Mouse (Mus musculus): ENCODE results near the gene Ccdc57. TPM values are rescaled to one million over a fixed set of nuclear protein-coding genes. Genes with fewer than 3 reads are reported as not detected.
"Not testable (repeated sequence)": the region's sequence is repeated elsewhere in the genome, so short reads cannot be mapped to it uniquely, and the experiment has no call there.

Ccdc57 gene
- polyA plus RNA-seq, 2 experiments = 3.8 to 7.1 TPM

DNA sequence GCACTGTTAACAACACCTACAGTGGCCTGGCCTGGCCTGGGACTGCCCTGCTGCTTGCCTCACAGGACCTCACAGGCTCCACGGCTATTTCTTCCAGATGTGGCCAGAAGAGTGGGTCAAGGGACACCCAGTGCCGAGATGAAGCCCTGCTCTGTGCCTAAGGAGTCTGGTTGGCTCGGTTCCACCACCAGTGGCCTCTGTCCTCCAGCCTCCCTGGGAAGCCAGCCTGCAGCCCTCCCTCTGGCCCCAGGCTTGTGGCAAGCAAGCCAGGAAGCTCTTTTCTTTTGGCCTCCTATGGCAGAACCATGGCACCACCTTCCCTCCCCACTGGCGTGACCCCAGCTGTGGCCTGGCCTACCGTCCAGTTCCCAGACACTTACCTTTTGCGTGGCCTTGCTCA lies 59.5 kb downstream of the Ccdc57 start:
- Histone ChIP-seq H3K4me3 (replicated peaks; ENCODE audit: low read length) (no peak overlapping the region), H3K27ac (replicated peaks; ENCODE audit: low read depth, low read length) (no peak overlapping the region), H3K4me2 (replicated peaks; ENCODE audit: low read depth, low read length, severe bottlenecking) (no peak overlapping the region), H3K9me3 (ENCODE audit: control insufficient read depth, low read length) (no peaks in the 10 kb centered on the region), H3K27me3 (ENCODE audit: control insufficient read depth, insufficient read depth, low read length) (no peaks in the 10 kb centered on the region), H3K4me1 (ENCODE audit: control insufficient read depth, insufficient read depth, low read length) (no peaks in the 10 kb centered on the region), H3K9ac (ENCODE audit: low read depth, low read length, severe bottlenecking) (no peak overlapping the region), H3K36me3 (ENCODE audit: control insufficient read depth, insufficient read depth, low read length) (peaks cover 3% of the 10 kb centered on the region; the same call in 1 of the 2 replicates)
- no peak for TF ChIP-seq POLR2A (IDR thresholded peaks at IDR 0.05; ENCODE audit: borderline replicate concordance, extremely low read depth, insufficient read depth, insufficient read length)
- WGBS = 62% methylated on average over 6 of the region's 6 CpGs
- DNase-seq (ENCODE audit: low spot score) = no peak
- ATAC-seq (ENCODE audit: low FRiP score, low read depth) = no peak

- Histone ChIP-seq H3K9me3 (ENCODE audit: control insufficient read depth, low read length) (no peaks in the 10 kb centered on the region), H3K4me1 (ENCODE audit: control insufficient read depth, insufficient read depth, low read length) (no peaks in the 10 kb centered on the region), H3K36me3 (ENCODE audit: control insufficient read depth, insufficient read depth, low read length) (no peaks in the 10 kb centered on the region; the same call in 1 of the 2 replicates), H3K4me3 (replicated peaks; ENCODE audit: low read length) (no peak overlapping the region), H3K9ac (ENCODE audit: low read depth, low read length, severe bottlenecking) (no peak overlapping the region), H3K4me2 (replicated peaks; ENCODE audit: low read depth, low read length, severe bottlenecking) (no peak overlapping the region), H3K27ac (replicated peaks; ENCODE audit: low read depth, low read length) (no peak overlapping the region), H3K27me3 (ENCODE audit: control insufficient read depth, insufficient read depth, low read length) (no peaks in the 10 kb centered on the region)
- no peak for DNase-seq (ENCODE audit: low spot score)
- ATAC-seq (ENCODE audit: low FRiP score, low read depth) = no peak
- TF ChIP-seq POLR2A (IDR thresholded peaks at IDR 0.05; ENCODE audit: borderline replicate concordance, extremely low read depth, insufficient read depth, insufficient read length) = no peak
- 94% methylated on average over 9 of the region's 9 CpGs for WGBS
Measured at GRCm38 (mm10) chr11:120871521-120871920, 61.2 kb downstream of the Ccdc57 start.

- no peak for TF ChIP-seq POLR2A (IDR thresholded peaks at IDR 0.05; ENCODE audit: borderline replicate concordance, extremely low read depth, insufficient read depth, insufficient read length)
- Histone ChIP-seq H3K4me2 (replicated peaks; ENCODE audit: low read depth, low read length, severe bottlenecking) (no peak overlapping the region), H3K9ac (ENCODE audit: low read depth, low read length, severe bottlenecking) (no peak overlapping the region), H3K9me3 (ENCODE audit: control insufficient read depth, low read length) (no peaks in the 10 kb centered on the region), H3K36me3 (ENCODE audit: control insufficient read depth, insufficient read depth, low read length) (no peaks in the 10 kb centered on the region; the same call in 1 of the 2 replicates), H3K4me1 (ENCODE audit: control insufficient read depth, insufficient read depth, low read length) (no peaks in the 10 kb centered on the region), H3K4me3 (replicated peaks; ENCODE audit: low read length) (no peak overlapping the region), H3K27ac (replicated peaks; ENCODE audit: low read depth, low read length) (no peak overlapping the region), H3K27me3 (ENCODE audit: control insufficient read depth, insufficient read depth, low read length) (no peaks in the 10 kb centered on the region)
- 83% methylated on average over 1 of the region's 1 CpGs for WGBS
- DNase-seq (ENCODE audit: low spot score) (no peak), ATAC-seq (ENCODE audit: low FRiP score, low read depth) (no peak)
Measured at GRCm38 (mm10) chr11:120865816-120866215, 66.9 kb downstream of the Ccdc57 start.

GRCm38 (mm10) chr11:120862819-120863218 lies 69.9 kb downstream of the Ccdc57 start:
- H3K27me3 ChIP-seq (ENCODE audit: control insufficient read depth, insufficient read depth, low read length) = no peaks in the 10 kb centered on the region
- peaks cover 13% of the 10 kb centered on the region for H3K36me3 ChIP-seq (ENCODE audit: control insufficient read depth, insufficient read depth, low read length)
- H3K4me1 ChIP-seq (ENCODE audit: control insufficient read depth, insufficient read depth, low read length) = no peaks in the 10 kb centered on the region
- DNase-seq (ENCODE audit: low spot score) (no peak), ATAC-seq (ENCODE audit: low FRiP score, low read depth) (no peak)
- TF ChIP-seq POLR2A (IDR thresholded peaks at IDR 0.05; ENCODE audit: borderline replicate concordance, extremely low read depth, insufficient read depth, insufficient read length) = no peak
- no peak overlapping the region for H3K4me2 ChIP-seq (replicated peaks; ENCODE audit: low read depth, low read length, severe bottlenecking)
- no peak overlapping the region for H3K27ac ChIP-seq (replicated peaks; ENCODE audit: low read depth, low read length)
- no peak overlapping the region for H3K9ac ChIP-seq (ENCODE audit: low read depth, low read length, severe bottlenecking)
- WGBS = 70% methylated on average over 10 of the region's 10 CpGs
- no peaks in the 10 kb centered on the region for H3K9me3 ChIP-seq (ENCODE audit: control insufficient read depth, low read length)
- H3K4me3 ChIP-seq (replicated peaks; ENCODE audit: low read length) = no peak overlapping the region

GRCm38 (mm10) chr11:120855938-120856337 lies 76.7 kb downstream of the Ccdc57 start:
- not testable (repeated sequence) for H3K4me1 ChIP-seq (ENCODE audit: control insufficient read depth, insufficient read depth, low read length)
- peaks cover 16% of the 10 kb centered on the region for H3K36me3 ChIP-seq (ENCODE audit: control insufficient read depth, insufficient read depth, low read length)

GRCm38 (mm10) chr11:120853788-120854187 lies 78.9 kb downstream of the Ccdc57 start:
- no peak overlapping the region for H3K9ac ChIP-seq (ENCODE audit: low read depth, low read length, severe bottlenecking)
- no peak for ATAC-seq (ENCODE audit: low FRiP score, low read depth)

More at GRCm38 (mm10) chr11:120855938-120856337, 76.7 kb downstream of the Ccdc57 start:
- not testable (repeated sequence) for H3K9me3 ChIP-seq (ENCODE audit: control insufficient read depth, low read length); H3K9ac ChIP-seq (ENCODE audit: low read depth, low read length, severe bottlenecking); H3K27me3 ChIP-seq (ENCODE audit: control insufficient read depth, insufficient read depth, low read length); H3K4me2 ChIP-seq (replicated peaks; ENCODE audit: low read depth, low read length, severe bottlenecking); H3K27ac ChIP-seq (replicated peaks; ENCODE audit: low read depth, low read length); ATAC-seq (ENCODE audit: low FRiP score, low read depth); H3K4me3 ChIP-seq (replicated peaks; ENCODE audit: low read length); DNase-seq (ENCODE audit: low spot score)
- WGBS = 94% methylated on average over 3 of the region's 3 CpGs

More at GRCm38 (mm10) chr11:120853788-120854187, 78.9 kb downstream of the Ccdc57 start:
- Histone ChIP-seq H3K4me2 (replicated peaks; ENCODE audit: low read depth, low read length, severe bottlenecking) (no peak overlapping the region), H3K4me3 (replicated peaks; ENCODE audit: low read length) (no peak overlapping the region), H3K4me1 (ENCODE audit: control insufficient read depth, insufficient read depth, low read length) (no peaks in the 10 kb centered on the region), H3K27ac (replicated peaks; ENCODE audit: low read depth, low read length) (no peak overlapping the region), H3K9me3 (ENCODE audit: control insufficient read depth, low read length) (no peaks in the 10 kb centered on the region), H3K27me3 (ENCODE audit: control insufficient read depth, insufficient read depth, low read length) (no peaks in the 10 kb centered on the region), H3K36me3 (ENCODE audit: control insufficient read depth, insufficient read depth, low read length) (peaks cover 8% of the 10 kb centered on the region)
- 83% methylated on average over 4 of the region's 4 CpGs for WGBS
- TF ChIP-seq POLR2A (IDR thresholded peaks at IDR 0.05; ENCODE audit: borderline replicate concordance, extremely low read depth, insufficient read depth, insufficient read length) = no peak
- no peak for DNase-seq (ENCODE audit: low spot score)
